Mouse (Mus musculus) B cell, adult 62 days (primary cell): ENCODE data around the gene Gm4792. TPM values are rescaled to one million over a fixed set of nuclear protein-coding genes. Genes with fewer than 3 reads are reported as not detected.

Source experiments
- total RNA-seq: library from RNA; stranded (reverse); gene quantifications from 4 replicates; pipeline ENCODE4 v1.2.4, GENCODE M21; 2023

Gene Gm4792
- not detected in 4 replicates for total RNA-seq

GRCm38 (mm10) chr10:94298471-94298870, at the start of gene Gm4792:
Gene Gm4792 (minus strand): TSS chr10:94298703.

GRCm38 (mm10) chr10:94311511-94312006, 13.1 kb upstream of the Gm4792 start, which contains the start of gene Tmcc3:
Gene Tmcc3 (plus strand): TSS chr10:94311949.

Other genes with a start within 250 kb of the Gm4792 start
- 5.8 to 6.7 TPM (median 6.4 TPM) in 4 replicates for gene Nr2c1, start 150.7 kb downstream of the Gm4792 start, total RNA-seq
- 47.3 to 54.2 TPM (median 50.3 TPM) in 4 replicates for gene Ndufa12, start 100.0 kb downstream of the Gm4792 start, total RNA-seq
- gene Tmcc3, start 13.2 kb upstream of the Gm4792 start, total RNA-seq, result 21.5 to 25.8 TPM (median 24.6 TPM) in 4 replicates